Mouse (Mus musculus) skeletal muscle tissue, adult 2 months (tissue): ENCODE measurements around the gene Fez2.

Experiments used
- DNase-seq: peaks from one replicate; pipeline ENCODE4 v3.0.0-alpha.2; 2012; ENCODE audit warnings: low read depth, low spot score

Fez2 gene

GRCm38 (mm10) chr17:78322369-78323335 is 95.3 kb downstream of the Fez2 start:
- no peak for DNase-seq

- no peak for DNase-seq
Measured at GRCm38 (mm10) chr17:78321216-78321835, 96.6 kb downstream of the Fez2 start.
